Mouse (Mus musculus) CD4-positive, CD25-positive, alpha-beta regulatory T cell, adult 2 months (primary cell): ENCODE measurements around the gene Gm42906.

Experiments
- DNase-seq: peaks from one replicate; pipeline ENCODE4 v3.0.0-alpha.2; 2012; ENCODE audit warnings: low read depth, low spot score

The Gm42906 gene

GRCm38 (mm10) chr5:151189321-151189720 is 238.6 kb downstream of the Gm42906 start:
- DNase-seq: no peak

DNA sequence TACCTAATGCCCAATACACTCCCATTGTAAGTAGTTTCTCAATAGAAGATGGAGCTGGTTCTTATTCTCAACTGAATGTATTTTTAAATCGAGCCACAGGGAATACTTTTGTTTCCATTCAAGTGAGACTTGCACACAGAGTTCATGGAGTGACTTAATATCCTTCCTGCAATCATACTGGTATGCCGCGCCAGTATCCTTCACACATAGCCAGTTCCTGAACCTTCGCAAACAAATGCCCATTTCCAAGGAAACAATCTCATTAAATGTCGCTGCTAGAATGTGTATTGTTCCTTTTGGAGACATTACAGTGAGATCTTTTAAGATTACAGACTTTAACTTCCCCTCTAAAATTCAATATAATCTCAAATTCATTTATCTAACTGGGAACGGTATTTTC is 239.3 kb downstream of the Gm42906 start:
- no peak for DNase-seq

DNA sequence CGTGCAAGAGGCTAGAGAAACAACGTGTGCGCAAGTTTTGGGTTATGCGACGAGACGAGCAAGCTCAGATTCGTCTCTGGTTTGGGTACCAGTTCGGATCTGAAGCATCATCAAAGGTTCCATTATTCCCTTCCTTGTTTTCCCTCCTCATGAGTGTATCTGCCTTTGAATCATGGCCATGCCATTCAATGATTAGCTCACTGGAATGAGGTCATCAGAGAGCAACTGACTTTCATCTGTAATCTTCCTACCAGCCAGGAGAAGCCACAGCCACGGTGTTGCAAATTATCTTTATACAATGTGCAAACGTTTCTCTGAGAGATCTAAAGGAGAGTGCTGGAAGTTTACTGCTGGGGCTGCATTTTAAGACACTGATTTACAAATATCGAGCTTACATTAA is 240.6 kb downstream of the Gm42906 start:
- DNase-seq: no peak

GRCm38 (mm10) chr5:151185286-151185856 is 242.6 kb downstream of the Gm42906 start:
- no peak for DNase-seq

DNA sequence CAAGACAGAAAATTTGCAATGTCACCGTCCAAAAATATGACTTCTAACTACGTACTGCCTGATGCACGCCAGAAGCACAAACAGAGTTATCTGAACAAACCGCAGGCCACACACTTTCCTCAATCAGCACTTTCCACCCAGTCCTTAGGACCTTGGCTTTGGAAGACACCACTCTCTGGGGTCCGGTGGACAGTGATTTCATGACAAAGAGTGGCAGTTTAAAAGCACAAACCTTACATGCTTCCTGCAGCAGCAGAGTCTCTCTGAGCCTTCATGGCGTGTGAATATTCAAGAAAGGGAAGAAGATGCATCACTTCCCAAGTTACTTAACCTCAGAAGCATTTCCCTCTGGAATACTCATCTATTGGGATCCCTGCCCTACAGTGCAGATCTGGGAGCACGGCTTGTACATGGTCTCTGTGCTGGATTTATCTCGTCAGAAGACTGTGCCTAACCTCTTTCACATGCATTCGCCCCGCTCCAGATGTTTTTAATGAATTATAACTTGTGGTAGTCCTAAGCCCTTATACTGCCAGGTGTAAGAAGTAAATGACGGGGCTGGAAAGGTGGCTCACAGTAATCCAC is 244.2 kb downstream of the Gm42906 start:
- no peak for DNase-seq

DNA sequence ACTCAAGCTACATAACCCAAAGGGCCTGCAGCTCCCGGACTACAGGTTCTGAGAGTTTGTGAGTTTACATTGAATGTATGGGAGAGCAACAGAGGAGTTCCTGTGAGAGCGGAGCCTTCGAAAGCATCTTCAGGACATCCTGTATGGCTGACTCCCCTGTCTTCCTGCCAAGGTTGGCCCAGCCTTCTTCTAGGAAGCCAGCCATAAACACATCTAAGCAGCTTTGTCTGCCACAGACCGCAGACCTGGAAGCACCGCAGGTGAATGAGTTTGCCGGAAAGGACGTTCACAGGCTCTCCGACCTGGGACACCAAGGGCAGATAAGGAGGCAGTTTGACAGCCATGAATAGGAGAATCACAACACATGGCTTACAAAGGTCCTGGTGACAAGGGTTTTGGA is 246.7 kb downstream of the Gm42906 start:
- no peak for DNase-seq

GRCm38 (mm10) chr5:151180176-151180785 is 247.7 kb downstream of the Gm42906 start:
- no peak for DNase-seq

- DNase-seq: no peak
These were observed 250.8 kb downstream of the Gm42906 start for GRCm38 (mm10) chr5:151177171-151177570.

- no peak for DNase-seq
These were observed 252.1 kb downstream of the Gm42906 start for GRCm38 (mm10) chr5:151175897-151176313.

GRCm38 (mm10) chr5:151174485-151175460 is 253.2 kb downstream of the Gm42906 start:
- DNase-seq: no peak

DNA sequence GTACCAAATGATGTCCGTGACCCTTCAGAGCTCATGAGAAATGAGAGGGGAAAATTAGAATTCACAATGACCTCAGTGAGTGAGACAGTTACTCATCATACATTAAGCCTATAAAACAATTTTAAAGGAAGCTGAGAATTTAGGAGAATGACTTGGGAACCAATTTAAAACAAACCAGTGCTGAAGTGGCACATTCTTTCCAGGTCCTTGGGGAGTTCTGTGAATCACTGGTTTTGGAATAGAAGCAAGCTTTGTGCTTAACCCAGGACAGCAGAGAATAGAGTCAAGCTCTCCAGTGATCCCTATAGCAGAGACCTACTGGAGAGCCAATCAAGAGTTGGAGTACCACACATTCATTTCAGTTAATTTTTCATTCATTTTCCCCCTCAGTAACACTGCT is 254.2 kb downstream of the Gm42906 start:
- DNase-seq: no peak

- no peak for DNase-seq
These were observed 257.7 kb downstream of the Gm42906 start for GRCm38 (mm10) chr5:151170168-151170750.

GRCm38 (mm10) chr5:151168191-151168590 is 259.8 kb downstream of the Gm42906 start:
- no peak for DNase-seq

DNA sequence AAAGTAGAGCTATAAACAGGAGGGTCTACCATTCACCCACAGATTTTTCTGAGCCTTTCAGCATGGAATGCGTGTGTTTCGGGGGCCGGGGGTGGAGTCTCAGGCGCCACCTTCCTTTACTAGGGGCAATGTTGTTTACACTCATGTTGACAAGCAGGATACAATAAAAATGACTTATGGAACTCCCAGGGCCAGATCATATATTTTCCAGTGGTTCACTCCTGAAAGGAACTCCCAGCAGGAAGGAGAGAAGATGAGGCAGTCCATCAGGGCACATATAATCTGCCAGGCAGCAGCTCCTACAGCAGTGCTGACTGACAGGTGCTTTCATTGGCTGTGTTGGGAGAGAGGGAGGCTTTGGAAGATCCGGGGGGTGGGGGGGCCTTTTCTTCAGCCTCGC is 260.3 kb downstream of the Gm42906 start:
- no peak for DNase-seq

DNA sequence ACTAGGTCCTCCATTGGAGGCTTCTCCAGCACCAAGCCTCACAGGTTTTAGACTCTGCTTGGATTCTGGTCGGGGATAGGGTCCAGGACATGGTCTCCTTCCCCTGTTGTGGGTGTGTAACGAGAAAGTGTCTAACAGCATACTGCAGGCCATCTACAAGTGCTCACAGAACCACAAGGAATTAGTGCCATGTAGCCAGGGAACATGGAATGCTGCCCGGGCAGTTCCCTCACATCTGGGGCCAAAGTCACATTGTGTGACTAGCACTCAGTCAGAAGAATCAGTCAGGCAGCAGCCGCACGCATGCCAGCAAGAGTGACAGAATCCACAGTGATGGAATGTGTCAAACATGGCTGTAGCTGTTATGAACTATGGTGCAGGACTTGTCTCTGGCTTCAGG is 261.7 kb downstream of the Gm42906 start:
- no peak for DNase-seq

GRCm38 (mm10) chr5:151165381-151166016 is 262.5 kb downstream of the Gm42906 start:
- DNase-seq: no peak

GRCm38 (mm10) chr5:151164815-151165214 is 263.1 kb downstream of the Gm42906 start:
- DNase-seq: no peak

GRCm38 (mm10) chr5:151162642-151163041 is 265.3 kb downstream of the Gm42906 start:
- DNase-seq: no peak

GRCm38 (mm10) chr5:151155247-151155646 is 272.7 kb downstream of the Gm42906 start:
- no peak for DNase-seq

DNA sequence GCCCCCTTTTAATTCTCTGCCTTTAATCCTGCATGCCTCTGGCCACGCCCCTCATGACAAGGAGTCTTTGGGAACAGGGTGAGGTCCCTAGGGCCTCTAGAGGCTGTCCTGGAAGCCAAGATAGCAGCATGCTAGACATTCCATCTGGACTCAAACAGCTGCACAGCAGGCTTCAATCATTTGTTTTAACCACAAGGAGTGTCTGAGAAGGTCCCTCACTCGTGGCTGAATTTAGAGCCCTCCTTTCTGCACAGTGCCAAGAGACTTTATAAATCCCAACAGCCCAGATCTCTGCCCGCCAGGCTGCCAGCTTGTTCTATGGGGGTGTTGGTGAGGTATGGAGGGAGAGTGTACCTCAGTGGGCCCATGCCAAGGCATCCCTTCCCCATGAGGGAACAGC is 273.2 kb downstream of the Gm42906 start:
- no peak for DNase-seq

GRCm38 (mm10) chr5:151154030-151154429 is 273.9 kb downstream of the Gm42906 start:
- no peak for DNase-seq
